Mouse (Mus musculus) cerebral cortex, adult 2 months (tissue): ENCODE results near the gene Plcb1.

Experiments used
- WGBS: fragments of 180-500 bp; shearing (Covaris S2); methylation state at CpG from one replicate; pipeline ENCODE4 v1.1.7; 2018; 5-methylcytosine and 5-hydroxymethylcytosine counted together

Gene Plcb1

DNA sequence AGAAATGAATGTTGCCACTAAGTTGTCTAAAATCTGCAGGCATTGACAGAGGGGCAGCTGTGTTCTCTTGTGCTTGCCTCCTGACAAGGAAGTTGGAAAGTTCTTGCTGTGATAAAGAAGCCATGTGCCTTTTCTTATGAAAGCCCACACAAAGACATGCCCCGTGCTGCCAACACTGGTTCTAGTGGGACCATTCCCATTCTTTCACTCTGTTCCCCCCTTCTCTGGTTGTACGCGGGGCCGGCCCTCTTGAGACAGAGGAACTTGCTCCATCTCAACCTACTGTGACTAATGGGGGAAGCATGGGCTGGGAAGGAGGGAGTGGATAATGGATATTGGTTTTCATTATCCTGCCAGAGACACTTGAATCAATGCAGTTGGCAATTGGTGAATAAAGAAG is 315.4 kb downstream of the Plcb1 start:
- 67% methylated on average over 4 of the region's 4 CpGs for WGBS

DNA sequence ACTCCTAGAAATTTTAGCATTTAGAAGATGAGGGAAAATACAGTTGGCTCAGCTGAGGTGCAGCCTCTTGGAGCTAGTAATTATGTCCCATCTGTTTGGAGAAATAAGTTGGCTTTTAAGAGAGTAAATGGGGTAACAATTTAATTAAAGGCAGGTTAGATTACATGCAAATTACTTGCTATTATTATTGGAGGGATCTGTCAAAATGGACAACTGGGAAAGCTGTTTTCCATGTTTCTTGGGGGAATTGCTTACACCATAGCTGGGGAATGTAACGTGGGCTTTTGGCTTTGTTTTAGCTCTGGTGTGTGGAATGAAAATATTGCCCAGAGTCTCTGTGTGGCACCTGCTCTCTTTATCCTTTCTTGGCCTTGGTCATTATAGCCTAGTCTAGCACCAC is 316.1 kb downstream of the Plcb1 start:
- 76% methylated on average over 1 of the region's 1 CpGs for whole genome bisulfite sequencing

DNA sequence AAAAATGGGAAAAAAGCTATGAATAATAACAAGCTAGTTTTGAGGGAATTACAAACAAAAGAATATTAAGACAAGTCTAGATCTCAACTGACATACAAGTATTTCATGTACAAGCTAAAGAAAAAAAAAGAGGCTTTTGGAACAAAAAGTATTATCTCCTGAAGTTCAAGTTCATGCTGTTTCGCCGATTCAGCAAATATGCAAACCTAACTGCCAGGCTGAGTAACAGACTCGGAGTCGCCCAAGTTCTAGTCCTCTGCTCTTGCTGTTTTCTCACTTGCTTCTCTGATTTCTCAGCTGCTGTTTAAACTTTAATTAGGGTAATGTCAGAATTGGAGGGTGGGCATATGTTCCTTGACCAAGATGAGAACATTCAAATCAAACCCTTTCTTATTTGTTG is 320.8 kb downstream of the Plcb1 start:
- 86% methylated on average over 4 of the region's 4 CpGs for WGBS

DNA sequence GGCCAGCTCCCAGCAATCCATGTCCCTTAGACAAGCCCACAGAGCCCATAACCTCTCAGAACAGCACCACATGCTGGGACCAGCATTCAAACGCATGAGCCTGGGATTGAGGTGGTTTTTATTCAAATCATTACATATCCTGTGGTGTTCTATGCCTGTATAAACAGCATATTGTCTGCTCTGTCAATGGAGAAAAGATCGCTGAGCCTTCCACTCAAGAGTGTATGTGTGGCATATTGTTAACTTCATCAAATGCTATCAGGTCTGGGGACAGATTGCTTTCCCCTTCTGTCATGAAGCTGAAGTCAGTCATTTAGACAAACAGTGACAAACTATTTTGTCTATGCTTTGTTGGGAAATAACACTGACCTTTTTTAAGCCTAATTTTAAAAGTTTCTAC is 322.7 kb downstream of the Plcb1 start:
- 54% methylated on average over 2 of the region's 2 CpGs for WGBS

DNA sequence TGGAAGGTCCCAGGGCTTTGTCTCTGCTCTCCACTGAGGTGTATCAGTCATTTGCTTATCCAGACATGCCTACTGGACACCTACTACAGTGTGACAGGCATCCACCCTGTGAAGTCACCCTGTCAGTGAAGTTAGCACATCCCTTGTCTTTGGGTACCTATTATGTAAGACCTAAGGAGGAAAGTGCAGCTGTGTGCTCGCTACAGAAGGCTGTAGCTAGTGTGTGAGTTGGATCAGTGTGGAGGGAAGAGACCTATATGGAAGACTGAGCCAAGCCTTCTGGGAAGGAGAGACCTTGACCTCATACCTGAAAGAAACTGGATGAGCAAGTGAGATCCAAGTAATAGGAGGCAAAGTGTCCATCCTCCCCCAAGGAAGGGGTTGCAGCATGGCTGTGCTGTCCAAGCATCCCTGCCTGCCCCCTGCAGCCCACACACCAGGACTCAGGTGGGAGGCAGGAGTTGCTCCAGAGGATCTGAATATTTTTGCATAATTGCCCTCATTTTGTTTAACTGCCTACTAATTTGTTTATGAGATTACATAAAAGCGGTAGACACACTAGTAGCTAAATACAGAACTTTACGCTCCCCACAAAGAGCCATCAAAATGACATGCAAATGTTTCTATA is 328.7 kb downstream of the Plcb1 start:
- WGBS = 57% methylated on average over 3 of the region's 3 CpGs

DNA sequence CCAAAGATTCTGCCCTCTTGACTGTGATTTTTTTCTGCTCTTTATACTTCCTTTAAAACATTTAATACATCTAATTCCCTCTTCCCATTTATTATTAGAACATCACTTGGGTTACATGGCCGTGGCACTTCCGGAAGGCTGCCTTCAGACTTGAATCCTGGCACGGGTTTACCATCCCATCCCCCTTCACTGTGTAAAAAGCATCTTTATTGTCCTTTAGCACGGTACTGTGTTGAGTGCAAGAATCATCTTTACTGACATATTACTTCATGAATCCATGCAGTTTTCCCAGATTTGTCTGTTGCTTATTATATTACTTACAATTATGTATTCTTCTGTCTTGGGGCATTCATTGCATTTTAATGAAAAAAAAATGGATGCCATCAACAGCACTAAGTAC is 337.2 kb downstream of the Plcb1 start:
- 58% methylated on average over 4 of the region's 4 CpGs for WGBS

DNA sequence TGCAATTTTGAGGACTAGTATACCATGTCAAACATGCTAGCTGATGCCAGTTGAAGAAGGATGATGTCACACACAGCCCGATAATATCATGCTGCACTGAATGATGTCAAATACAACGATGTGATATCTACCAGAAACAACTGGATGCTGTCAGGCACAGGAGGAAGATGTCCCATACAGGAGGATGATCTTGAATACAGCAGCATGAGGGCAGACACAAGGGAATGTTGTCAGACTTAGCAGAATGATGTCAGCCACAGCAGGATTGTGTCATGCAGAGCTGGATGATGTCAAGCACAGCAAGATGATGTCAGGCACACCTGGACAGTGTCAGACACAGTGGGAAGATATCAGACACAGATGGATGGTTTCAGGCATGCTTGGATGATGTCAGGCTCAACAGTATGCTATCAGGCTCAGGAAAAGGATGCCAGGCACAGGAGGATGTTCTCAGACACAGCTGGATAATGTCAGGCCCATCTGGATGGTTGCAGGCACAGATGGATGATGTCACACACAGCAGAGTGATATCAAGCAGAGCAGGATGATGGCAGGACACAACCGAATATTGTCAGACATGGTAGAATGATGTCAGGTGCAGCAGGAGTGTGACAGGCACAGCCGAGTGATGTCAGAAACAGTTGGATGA is 338.0 kb downstream of the Plcb1 start:
- WGBS = 80% methylated on average over 4 of the region's 4 CpGs

DNA sequence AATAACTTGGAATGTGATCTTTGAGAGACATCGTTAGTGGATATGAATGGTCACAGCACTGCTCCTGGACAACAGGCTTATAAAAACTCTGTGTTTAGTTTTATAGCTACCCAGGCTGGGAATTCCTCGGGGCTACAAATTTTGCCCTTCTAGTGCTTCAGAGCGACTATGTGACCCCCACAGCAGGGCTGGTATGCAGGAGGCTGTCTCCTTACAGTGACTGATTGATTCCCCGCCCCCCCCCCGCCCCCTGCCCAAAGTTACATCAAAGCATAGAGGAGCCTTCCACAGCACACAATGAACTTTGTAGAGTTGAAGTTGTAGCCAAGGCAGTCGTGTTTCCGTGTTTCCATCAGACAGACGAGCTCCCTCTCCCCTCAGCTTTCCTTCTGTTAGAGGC is 354.7 kb downstream of the Plcb1 start:
- WGBS = 16% methylated on average over 8 of the region's 8 CpGs

DNA sequence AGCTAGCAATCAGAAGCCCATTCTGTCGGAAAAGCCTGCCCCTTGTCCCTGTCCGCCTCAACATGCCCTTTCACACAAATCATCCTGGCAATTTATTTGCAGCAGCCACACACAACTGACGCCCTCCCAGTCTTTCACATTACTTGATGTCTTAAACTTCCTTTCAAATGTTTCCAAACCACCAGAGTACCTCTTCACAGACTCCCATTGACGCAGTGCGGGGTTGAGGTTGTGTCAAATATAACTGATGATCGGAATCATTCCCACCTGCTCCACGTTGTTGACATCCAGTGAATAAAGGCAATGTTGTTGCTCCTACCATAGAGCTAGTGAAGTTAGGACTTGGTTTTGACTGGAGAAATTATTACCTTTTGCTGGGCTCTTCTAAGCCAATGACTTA is 366.4 kb downstream of the Plcb1 start:
- 89% methylated on average over 7 of the region's 7 CpGs for WGBS

DNA sequence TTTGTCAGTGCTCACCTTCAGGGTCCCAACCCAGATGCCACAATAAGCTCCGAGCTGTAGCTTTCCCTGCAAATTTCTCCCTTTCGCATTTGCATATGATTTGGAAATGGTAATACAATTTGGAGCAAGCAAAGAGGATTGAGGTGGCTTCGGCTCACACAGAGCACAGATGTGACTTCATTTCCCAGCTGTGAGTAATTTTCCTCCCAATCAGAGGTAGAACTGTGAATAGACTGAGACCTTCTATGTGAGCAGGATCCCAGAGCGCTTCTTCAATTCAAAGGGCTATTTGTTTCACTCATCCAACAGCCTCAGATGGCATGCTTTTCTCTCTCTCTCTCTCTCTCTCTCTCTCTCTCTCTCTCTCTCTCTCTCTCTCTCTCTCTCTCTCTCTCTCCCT is 367.4 kb downstream of the Plcb1 start:
- WGBS = 53% methylated on average over 4 of the region's 4 CpGs

DNA sequence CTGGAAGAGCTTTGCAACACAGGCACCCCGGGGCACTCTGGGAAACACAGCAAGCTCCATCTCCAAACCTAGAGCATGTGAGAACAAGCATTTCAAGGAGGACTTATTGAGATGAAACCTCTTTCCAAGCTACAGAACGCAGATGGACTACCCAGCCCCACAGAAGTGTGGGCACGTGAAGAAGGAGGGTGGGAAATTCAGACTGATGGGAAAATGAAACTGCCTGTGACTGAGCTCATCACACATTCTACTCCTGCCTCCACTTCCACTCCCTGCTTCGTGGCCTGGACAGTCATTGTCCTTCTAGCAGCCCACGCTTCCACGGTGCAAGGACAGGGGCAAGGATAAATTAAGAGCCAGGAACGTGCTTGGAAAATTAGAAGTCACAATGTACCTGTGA is 370.2 kb downstream of the Plcb1 start:
- WGBS = 45% methylated on average over 7 of the region's 7 CpGs

DNA sequence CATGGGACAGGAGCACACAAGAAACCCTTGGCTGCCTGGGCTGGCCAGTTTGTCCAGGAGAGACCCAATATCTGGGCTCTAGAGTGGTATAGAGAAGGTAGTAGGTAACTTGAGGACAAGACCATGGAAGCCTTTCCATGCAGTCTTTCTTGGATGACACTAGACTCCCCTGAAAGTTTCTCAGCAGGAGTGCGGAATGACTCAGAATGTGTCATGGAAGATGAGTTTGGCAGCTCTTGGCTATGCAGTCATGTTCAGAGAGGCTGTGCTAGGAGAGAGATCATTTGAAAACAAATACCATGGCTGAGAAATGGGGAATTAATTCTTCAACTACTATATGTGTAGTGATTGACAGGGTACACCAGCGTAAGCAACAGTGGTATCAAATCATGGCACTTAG is 372.1 kb downstream of the Plcb1 start:
- WGBS = 65% methylated on average over 2 of the region's 2 CpGs

DNA sequence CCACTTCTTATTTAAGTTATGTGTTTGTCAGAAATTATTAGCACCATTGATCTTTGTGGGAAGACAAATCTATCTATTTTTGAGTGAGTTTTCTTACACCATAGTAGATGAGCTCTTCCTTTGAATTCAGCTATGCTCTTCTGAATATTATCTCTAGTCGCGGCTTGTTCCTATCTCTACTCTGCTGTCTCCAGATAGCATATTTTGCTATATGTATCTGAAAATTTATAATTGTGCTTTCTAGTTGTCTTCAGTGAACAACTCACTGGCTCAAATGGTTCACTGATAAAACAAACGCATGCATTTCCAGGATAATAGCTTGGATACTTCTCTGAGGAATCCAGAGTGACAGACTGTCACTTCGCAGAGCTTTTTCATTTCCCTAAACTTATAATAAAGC is 375.8 kb downstream of the Plcb1 start:
- 83% methylated on average over 4 of the region's 4 CpGs for WGBS

DNA sequence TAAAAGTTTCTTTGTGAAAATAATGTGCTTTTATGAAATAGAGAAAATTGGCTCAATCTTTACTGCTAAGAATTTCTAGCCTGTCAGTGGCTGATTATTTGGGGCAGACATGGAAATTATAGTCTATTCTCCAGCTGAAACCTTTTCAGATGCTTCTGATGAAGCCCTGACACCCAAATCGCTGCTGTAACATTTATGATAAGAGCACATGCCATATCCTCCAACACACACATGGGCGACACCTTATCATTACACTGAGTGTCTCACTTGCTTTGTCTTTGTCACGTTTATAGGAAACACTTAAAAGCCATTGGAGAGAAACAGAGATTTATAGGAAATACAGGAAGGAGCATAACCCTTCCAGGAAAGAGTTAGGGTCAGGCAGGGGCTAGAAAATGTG is 379.6 kb downstream of the Plcb1 start:
- WGBS = 77% methylated on average over 3 of the region's 3 CpGs

DNA sequence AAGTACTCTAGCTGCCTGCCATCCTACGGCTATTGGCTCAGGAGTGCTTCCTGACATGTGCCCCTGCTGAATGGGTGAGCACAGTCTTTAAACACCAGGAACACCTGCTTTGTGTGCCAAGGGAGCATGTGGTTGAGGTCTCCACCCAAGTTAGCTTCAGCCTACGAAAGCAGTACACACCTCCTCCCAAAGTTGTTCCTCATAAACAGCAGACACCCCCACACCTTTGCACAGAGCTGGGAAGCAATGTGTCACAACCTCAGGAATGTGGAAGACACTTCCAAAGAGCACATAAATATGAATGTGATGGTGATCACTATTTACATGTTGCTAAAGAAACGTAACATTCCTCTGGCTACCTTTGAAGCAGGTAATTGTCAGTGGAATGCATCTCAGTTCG is 389.7 kb downstream of the Plcb1 start:
- 63% methylated on average over 4 of the region's 4 CpGs for WGBS

DNA sequence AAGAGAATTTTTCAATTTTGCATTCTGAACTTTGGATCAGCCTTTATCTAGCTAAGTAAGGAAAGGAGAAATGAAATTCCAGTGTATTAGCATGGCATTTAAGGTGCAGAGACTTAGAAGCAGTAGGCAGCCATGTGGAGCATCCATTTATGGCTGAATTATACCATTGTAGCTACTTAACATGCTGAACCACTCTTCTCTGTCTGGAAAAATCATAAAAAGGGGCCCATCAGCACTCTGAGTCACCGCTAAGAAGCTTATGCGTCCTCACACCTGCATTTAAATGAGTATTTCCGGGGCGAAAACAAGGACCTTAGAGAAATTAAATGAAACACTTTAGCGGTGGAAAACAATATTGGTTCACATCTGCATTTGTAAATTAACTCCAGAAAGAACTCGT is 401.8 kb downstream of the Plcb1 start:
- WGBS = 53% methylated on average over 6 of the region's 6 CpGs

DNA sequence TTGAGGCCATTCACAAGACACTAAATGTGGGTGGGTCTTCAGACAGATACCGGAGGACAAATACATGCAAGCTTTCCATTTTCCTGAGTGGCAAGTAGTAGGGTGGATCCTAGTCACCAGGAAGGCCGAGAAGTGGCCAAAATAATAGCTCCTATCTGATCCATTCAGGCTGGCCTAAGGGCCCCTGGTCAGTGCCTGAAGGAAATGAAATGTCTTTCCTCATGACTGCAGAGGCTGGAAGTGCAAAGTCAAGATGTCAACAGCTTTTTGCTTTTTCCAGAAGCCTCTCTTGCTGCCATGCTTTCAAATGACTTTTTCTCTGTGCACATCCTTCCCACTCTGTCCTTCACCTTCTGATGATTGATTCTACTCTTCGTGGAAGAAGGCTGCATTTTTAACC is 415.0 kb downstream of the Plcb1 start:
- 81% methylated on average over 3 of the region's 3 CpGs for WGBS

DNA sequence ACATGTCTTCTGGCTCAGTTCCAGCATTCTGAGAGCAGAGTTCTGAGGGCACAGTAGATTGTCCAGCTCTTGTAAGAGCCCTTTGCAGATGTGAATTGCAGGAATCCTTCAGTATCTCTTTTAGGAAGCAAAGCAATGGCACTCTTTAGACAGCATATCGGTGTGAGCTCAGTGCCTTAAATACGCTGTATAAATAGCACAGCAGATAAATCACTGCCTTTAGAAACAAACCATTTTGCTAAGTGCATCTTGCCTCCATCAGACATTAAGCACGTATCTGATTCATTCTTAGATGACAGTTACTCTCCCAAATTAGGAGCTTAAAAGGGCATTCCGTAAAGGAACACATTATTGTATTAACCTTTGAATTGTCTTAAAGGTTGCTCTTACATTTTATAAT is 416.5 kb downstream of the Plcb1 start:
- WGBS = 53% methylated on average over 4 of the region's 4 CpGs

DNA sequence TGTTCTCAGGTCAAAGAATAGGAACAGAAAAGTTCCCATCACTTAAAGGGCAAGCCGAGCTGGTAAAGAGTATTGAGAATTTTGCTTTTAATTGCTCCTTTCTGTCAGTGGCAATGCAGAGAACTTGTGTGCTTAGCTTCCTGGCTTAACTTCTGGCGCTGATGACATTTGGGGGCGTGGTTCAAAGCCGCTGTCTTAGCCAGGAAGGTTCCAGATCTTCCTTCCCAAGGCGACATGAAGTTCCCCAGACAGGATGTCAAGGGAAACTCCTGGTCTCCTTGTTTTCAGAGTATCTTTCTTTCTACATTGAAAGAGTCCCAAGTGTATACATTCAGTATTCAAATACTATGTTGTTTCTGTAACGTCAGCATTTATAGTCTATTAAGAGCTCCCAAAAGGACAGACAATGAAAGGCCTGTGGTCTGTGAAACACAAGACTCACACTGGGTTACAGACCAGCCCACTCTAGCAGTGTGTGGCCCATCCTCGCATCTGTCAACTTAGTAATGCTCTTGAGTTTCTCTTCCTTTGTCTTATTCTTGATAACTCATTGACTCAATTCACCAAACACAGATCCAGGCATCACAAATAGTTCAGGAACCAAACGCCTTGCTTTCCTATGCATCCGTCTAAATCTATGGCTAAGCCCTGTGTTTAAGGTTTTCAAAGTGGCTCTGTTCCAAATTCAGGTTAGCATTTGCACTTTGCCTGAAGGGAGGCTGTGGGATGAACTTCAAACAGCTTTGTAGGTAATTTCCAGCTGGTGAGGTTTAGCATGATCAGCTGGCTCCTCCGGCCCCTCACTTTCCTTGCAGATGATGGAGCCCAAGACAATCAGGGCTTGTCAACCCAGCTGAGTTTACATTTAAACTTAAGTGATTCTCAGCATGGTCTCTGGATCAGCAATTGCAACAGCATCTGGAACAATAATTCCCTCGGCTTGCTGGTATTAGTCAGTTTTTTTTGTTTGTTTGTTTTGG is 418.6 kb downstream of the Plcb1 start:
- WGBS = 78% methylated on average over 11 of the region's 11 CpGs

DNA sequence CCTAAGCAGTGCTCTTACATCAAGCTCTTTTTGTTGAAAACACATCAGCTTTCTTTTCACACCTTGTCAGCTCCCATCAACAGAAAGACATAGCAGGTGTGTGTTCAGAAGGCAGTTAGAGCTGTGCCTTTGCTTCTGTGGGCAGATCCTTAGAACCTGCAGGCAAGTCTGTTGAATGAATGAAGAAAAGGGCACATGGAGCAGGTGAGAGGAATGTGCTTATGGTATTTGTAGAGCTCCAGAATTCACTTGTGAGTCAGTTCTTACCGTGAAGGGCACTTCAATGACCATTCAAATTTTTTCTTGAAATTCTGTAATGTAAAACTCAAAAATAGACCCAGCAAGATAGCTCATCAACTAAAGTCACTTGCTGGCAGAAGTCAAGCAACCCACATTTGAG is 423.0 kb downstream of the Plcb1 start:
- WGBS = 61% methylated on average over 1 of the region's 1 CpGs

DNA sequence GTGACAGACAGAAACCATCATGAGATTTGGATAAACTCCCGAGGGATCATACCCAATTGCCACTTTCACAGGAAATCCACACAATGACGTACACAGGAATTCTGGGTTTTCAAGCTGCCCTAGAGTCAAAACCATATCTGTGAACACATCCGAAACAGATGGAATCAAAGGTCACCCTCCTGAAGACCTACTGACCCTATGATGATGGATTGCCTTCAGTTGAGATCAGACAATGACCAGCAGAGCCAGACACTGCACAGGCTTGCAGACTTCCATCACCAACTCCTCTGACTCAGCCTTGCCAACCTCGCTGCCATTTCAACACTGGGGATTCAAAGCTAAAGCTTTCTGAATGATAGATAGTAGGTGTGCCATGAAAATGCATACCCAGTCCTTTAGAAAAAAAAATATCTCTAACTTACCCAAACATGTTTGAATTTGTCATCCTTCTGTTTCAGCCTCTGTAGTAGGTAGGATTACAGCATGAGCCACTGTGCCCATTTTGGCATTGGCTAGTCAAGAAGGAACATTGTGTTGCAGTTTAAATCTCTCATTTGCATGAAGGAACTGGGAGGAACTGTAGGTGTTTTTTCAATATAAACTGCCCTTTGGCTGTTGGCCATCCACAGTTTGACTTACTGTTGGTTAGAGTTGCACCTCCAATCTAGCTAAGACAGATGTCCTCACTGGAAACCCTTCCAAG is 429.0 kb downstream of the Plcb1 start:
- WGBS = 70% methylated on average over 4 of the region's 4 CpGs

DNA sequence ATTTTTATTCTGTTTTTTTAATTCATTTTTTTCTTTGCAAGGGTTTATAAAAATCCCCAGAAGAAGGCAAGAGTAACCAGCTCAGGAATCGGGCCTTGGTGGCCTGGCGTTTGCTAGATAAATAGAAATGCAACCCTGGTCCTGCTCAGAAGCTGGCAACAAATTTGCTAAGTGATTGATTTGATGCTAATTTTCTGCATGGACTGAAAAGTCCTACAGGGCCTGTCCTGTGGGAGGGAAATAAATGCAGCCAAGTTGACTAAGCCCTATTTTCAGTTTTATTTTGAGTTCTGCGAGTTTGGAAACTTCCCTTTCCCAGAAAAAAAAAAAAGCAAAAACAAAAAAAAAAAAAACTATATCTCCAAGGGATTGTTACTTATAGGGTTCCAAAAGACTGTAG is 433.5 kb downstream of the Plcb1 start:
- 33% methylated on average over 3 of the region's 3 CpGs for WGBS
